Mouse (Mus musculus) lung, postnatal 10 days (tissue): Measurements from ENCODE around the gene Tmem131l.

ENCODE experiments used
- DNase-seq: peaks from one replicate; pipeline ENCODE4 v3.0.0; 2021

The Tmem131l gene

GRCm38 (mm10) chr3:83970629-83971028 lies 69.3 kb downstream of the Tmem131l start:
- no peak for DNase-seq

- no peak for DNase-seq
These were observed 70.9 kb downstream of the Tmem131l start for GRCm38 (mm10) chr3:83969081-83969480.

GRCm38 (mm10) chr3:83967791-83968190 lies 72.2 kb downstream of the Tmem131l start:
- DNase-seq: no peak

- no peak for DNase-seq
These were observed 74.6 kb downstream of the Tmem131l start for GRCm38 (mm10) chr3:83965333-83965732.

GRCm38 (mm10) chr3:83963705-83964104 lies 76.3 kb downstream of the Tmem131l start:
- DNase-seq: no peak

- DNase-seq: no peak
These were observed 77.4 kb downstream of the Tmem131l start for GRCm38 (mm10) chr3:83962571-83962970.

- DNase-seq: no peak
These were observed 77.9 kb downstream of the Tmem131l start for GRCm38 (mm10) chr3:83962076-83962475.

GRCm38 (mm10) chr3:83958951-83959681 lies 80.9 kb downstream of the Tmem131l start:
- peak; percentile 35 for DNase-seq

GRCm38 (mm10) chr3:83953879-83954278 lies 86.1 kb downstream of the Tmem131l start:
- DNase-seq: no peak

GRCm38 (mm10) chr3:83948801-83949200 lies 91.2 kb downstream of the Tmem131l start:
- no peak for DNase-seq

GRCm38 (mm10) chr3:83947476-83948245 lies 92.3 kb downstream of the Tmem131l start:
- no peak for DNase-seq

GRCm38 (mm10) chr3:83946848-83947247 lies 93.1 kb downstream of the Tmem131l start:
- DNase-seq: peak; percentile 44

- DNase-seq: no peak
These were observed 96.3 kb downstream of the Tmem131l start for GRCm38 (mm10) chr3:83943691-83944090.

- no peak for DNase-seq
These were observed 96.8 kb downstream of the Tmem131l start for GRCm38 (mm10) chr3:83943212-83943611.

GRCm38 (mm10) chr3:83941921-83942320 lies 98.1 kb downstream of the Tmem131l start:
- DNase-seq: no peak

- peak; percentile 33 for DNase-seq
These were observed 101.1 kb downstream of the Tmem131l start for GRCm38 (mm10) chr3:83938871-83939270.

- no peak for DNase-seq
These were observed 105.5 kb downstream of the Tmem131l start for GRCm38 (mm10) chr3:83934514-83934913.

- peak; percentile 49 for DNase-seq
These were observed 124.0 kb downstream of the Tmem131l start for GRCm38 (mm10) chr3:83915768-83916496.

- no peak for DNase-seq
These were observed 124.9 kb downstream of the Tmem131l start for GRCm38 (mm10) chr3:83915102-83915501.

- no peak for DNase-seq
These were observed 129.3 kb downstream of the Tmem131l start for GRCm38 (mm10) chr3:83910707-83911106.

GRCm38 (mm10) chr3:83906185-83906584 lies 133.8 kb downstream of the Tmem131l start:
- no peak for DNase-seq

- DNase-seq: no peak
These were observed 134.8 kb downstream of the Tmem131l start for GRCm38 (mm10) chr3:83905161-83905560.

GRCm38 (mm10) chr3:83904176-83904958 lies 135.6 kb downstream of the Tmem131l start:
- peak; percentile 28 for DNase-seq
